Mouse (Mus musculus): ENCODE measurements around the gene Adipoq.

Adipoq gene

DNA sequence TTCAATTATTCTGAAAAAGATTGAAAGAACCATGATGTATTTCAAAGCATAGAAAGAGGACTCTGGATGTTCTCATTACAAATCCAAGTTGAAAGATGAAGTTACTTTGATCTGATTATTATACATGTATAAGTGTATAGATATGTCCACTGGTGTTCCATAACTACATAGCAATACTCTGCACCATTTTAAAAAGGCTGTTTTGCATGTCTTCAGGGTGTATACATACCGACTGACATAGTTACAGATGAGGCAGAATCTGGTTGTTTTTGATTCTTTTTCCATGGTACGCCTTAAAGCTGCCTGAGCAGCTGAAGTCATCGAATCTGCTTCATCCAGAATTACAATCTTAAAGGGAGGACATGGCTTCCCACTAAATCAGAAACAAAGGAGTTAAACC lies 30.9 kb upstream of the Adipoq start:
- no peak for DNase-seq

DNA sequence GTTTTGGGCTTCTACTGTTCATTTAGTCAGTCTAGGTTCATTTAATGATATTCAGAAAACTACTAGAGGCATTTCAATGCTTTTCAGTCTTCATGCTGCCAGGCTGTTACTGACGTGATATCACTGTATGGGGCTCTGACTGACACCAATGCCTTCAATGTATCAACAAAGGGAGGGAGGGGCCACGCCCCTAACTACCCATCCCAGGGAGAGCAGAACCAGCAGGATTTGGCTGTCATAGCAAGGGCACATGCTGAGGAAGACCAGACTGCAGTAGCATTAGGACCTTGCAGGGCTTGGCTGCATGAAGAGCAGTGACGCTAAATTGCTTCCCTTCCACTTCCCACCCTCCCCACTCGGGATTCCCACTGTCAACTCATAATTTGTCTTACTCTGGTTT lies 29.2 kb upstream of the Adipoq start:
- DNase-seq, result no peak

DNA sequence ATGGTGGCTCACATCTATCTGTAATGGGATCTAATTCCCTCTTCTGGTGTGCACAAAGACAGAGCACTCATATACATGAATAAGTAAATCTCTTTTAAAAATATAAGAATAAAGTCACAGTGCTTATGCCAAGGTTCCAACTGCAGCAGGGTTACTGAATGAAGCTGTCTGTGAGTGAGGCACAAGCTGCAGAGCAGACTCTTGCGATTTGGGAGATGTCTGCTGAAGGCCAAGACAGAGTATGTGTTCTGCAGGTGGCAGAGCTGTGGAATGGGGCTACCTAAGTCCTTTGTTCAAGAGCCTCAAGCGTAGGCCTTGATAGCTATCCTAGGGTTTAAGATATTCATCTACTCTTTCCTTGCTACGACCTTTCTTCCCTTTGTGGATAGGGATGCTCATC lies 23.9 kb upstream of the Adipoq start:
- no peak for DNase-seq

DNA sequence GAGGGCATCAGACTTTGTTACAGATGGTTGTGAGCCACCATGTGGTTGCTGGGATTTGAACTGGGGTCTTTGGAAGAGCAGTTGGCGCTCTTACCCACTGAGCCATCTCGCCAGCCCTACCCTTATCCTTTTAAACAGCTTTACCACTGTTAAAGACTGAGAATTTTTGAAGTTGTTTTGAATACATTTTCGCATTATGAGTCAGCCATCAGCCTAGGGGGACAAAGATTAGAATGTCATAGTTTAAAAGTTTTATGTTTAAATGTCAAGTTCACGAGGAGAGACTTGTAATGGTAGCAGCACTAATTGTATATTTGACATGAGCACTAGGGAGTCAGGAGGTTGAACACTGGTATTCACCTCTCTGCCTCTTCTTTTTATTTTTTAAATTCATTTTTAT lies 23.2 kb upstream of the Adipoq start:
- no peak for DNase-seq

DNA sequence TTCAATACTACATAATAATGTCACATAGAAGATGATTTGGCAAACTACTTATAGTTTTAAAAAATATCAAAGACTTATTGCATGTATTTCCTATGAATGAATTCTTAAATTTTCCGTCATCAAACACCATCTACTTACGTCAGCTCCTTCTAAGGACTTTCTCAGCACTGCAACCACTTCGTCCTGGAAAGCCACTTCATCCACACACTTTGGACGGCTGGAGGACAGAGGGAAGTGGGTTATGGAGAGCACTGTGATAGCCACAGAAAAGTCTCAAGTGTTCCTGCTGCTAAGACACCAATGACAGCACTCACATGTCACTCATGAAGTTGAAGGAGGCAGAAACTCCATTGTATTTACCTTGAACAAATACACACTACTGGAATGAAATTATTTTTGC lies 21.9 kb upstream of the Adipoq start:
- DNase-seq, result no peak

DNA sequence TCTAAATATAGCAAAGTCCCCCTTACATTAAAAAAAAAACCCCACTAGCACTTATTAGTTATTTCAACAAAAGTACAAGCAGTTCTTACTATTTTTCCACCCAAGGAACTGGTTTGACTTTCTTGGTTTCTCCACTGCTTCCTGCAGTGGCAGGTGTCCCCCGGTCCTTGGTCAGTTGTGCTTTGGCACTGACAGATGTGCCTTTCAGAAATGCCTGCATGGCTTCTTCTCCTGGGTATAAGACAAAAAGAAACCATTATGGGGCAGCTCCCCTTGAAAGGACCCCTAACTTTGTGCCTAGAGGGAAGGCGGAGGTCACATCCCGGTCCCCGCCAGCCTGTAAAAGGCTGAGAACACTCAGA lies 19.0 kb upstream of the Adipoq start:
- DNase-seq, result no peak

DNA sequence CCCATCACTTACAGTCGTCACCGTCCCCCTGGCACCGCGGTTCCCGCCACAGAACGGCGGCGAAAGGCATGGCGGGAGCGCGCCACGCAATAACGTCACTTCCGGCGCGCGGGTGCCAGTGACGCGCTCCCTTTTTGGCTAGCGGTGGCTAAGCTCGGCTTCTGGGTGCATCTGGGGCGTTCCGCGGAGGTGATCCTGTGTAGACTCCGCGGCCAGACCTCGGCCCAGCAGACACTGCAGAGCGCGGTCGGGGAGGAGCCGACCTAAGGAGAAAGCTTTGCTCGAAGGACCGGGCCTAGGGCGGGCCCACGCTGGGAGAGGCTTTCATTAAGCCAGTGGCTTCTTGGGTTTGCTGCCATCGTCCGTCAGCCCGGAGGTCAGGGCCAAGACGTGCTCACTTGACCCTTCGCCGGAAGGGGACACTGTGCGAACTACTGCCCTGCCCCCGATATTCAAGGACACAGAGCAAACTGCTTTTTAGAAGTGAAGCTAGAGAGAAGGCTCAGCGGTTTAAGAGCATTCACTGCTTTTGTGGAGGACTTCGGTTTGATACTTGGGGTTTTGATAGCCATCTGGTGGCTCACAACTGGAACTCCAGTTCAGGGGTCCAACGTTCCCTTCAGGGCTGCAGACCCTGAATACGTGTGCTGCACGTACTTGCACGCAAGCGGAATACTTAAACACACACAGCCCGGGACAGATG lies 18.5 kb upstream of the Adipoq start, which contains the start of gene Rfc4:
Rfc4 (minus strand) TSS at position 65 of the 703 bp plus-strand sequence.
- DNase-seq, result peak; percentile 92

DNA sequence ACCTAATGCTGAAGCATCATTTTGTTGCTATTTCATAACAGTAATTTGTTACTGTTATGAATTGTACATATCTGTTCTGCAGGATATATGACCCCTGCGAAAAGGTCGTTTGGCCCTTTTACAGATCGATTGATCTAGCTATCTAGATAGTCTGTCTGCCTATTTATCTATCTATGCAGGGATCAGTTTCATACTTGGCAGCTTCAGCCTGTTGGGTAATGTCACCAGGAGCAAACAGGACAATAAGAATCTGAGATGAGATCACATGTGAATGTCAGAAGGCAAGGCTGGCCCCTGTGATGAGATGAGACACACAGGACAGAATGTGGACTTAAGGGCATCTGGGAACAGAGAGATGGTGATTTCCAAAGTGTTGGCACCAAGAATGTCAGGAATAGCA lies 16.0 kb upstream of the Adipoq start:
- no peak for DNase-seq

DNA sequence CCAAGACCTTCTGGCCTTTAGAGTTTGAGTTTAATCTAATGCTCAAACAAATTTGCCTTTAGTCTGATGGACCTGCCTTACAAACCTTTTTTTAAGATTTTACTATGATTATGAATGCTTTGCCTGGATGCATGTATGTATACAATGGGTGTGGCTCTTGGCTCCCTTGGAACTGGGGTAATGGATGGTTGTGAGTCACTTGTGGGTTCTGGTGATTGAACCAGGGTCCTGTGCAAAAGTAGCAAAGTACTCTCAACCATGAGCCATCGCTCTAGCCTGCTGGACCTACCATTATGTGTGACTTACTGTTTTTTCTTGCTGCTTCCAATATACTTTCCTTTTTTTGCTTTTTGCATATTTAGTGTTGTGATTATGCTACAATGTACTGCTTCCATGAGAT lies 14.0 kb upstream of the Adipoq start:
- no peak for DNase-seq

DNA sequence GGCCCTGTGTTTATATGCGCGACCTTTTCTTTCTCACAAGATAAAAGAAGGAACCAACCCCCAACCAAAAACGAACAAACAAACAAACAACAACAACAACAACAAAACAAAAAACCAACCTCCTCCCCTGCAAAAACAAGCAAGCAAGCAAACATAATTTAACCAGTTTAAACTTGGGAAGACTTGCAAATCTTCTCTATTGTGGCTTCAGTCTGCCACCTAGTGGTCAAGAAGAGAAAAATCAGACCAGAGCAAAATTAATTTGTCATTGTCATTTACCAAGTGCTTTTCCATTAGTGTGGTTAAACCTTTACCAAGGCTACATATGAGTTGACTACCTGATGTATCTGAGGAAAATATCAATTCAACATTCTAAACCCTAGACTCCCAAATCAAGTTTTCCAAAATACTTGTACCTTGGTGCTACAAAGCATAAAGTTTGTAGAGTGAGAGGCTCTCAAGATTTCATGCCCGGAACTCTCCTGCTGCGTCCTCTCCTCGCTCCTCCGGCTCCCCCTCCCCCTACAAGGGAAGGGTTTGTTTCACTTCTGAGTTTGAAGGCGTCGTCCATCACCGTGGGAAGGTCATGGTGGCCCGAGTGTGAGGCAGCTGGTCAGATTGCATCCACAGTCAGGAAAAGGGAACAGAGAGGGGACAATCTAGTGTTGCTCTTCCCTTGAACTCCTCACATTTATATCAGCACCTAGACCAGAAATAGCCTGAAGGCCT lies 10.8 kb upstream of the Adipoq start:
- no peak for DNase-seq

DNA sequence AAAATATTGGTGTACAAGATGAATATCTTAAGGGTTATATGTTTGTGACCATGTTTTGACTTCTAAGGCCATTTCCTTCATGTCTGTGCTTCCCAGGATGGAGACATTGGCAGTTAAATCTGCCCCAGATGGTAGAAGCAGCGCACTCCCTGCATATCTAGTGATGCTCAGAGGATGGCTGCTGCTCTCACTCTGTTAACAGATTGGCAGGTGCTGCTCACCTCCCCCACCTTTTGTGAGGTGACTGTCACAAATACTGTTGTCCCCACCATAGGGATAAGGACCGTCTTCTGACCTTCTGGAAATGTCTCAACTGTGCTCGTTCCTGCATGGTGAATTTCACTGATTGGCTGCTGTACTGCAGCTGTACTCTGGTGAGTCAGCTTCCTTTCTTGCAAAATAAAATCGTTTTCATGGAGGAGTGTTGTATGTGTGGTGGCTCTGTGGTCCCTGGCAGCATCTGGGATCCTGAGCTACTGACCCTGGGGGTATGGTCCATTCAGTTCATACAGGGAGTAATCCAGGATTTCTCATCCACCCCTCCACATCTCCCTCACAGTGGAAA lies 9.8 kb upstream of the Adipoq start:
- DNase-seq, result no peak

DNA sequence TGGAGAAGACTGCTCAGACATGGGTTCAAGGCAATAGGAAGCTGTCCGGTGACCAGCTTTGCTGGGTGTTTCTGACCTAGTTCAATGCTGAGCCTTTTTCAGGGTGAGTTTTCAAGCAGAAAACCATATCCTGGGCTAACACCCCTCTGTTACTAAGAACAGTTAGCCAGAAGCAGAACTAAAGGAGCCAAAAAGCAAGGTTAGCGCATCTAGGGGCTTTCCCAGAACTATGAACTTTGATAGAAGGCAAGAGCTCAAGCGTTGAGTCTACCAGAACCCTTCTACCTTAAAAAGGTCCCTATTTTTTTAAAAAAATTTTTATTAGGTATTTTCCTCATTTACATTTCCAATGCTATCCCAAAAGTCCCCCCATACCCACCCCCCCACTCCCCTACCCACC lies 5.4 kb upstream of the Adipoq start:
- DNase-seq, result no peak

DNA sequence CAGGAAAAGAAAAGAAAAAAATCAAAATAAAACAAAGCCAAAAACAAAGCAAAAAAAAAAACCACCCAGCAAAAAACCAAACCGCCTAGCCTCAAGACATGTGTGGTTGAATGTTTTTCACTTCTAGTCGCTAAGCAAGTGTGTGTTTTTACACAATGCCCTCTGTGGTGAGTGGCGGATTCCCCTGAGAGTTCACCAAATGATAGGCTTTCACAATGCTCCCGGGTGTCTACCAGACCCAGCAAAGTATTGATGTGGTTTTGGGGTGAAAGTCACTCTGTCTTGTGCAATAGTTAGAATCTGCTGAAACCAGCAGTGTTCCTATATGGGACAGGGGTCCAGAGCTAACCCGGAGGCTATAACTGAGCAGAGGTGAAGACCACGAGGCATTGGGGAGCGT lies 2.0 kb upstream of the Adipoq start:
- DNase-seq, result no peak

DNA sequence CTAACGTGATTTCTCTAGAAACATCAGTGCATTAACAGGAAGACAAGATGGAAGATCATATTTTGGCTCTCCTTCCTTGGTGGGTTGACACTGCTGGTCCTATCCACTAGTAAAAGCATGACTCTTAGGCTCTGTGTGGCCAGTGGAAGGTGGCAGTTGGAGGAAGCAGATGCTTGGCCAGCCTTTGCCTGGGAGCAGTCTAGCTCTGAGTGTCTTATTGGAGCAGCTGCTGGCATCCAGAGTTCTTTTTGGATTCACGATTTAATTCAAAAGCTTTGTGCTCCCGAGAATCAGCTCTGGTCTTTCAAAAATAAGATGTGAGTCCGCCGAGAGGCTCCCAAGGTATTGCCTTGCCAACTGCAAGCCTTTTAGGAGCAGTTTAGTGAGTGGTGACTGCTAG lies 1.1 kb upstream of the Adipoq start:
- DNase-seq, result no peak

DNA sequence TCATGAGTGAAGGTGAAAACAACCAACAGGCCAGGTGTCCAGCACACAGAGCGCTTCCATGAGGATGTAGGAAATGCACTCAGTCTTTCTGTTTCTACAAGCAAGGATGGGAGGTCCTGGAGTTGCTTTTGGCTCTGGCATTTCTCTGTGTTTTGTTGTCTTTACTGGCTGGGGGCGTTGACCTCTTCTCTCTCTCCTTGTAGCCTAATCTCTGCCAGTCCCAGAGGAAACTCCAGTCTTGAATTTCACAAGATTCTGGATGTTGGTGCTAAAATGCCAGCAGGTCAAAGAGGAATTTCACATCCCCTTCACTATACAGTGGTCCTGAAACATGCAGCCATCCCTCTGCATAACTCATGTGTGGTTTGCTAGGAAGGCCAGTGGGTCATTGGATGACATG lies 2.6 kb downstream of the Adipoq start:
- DNase-seq, result no peak

DNA sequence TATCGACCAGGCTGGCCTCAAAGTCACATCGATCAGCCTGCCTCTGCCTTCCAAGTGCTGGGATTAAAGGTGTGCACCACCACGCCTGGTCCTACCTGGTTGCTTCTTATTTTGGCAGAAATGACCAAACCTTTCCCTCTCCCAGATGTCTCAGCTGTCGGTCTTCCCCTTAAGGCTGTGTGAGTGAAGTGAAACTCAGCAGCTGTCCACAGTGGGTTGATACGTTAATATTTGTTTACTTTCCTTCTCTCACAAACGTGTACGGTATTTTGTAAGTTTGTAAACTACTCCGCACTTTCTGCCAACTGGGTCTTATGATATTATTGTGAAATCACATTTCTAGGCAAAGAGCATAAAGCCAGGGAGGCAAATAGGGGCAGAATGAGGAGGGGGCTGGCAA lies 3.1 kb downstream of the Adipoq start:
- no peak for DNase-seq

DNA sequence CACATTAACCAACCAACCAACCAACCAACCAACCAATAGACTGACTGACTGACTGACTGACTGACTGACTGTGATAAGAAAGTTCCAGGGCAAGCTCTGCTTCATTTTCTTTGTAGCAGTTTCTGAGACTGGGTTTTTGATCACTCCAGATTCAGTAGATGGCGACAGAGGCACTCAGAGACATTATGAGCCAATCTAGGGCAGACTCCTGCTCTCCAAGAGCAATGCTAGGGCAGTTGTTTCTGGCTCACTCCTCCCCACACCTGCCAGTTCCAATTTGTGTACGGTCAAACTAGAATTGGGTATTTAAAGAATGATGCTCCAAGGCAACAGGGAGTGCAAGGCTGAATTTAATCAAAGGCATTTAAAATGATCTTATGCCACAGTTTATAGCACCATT lies 5.1 kb downstream of the Adipoq start:
- DNase-seq, result no peak

DNA sequence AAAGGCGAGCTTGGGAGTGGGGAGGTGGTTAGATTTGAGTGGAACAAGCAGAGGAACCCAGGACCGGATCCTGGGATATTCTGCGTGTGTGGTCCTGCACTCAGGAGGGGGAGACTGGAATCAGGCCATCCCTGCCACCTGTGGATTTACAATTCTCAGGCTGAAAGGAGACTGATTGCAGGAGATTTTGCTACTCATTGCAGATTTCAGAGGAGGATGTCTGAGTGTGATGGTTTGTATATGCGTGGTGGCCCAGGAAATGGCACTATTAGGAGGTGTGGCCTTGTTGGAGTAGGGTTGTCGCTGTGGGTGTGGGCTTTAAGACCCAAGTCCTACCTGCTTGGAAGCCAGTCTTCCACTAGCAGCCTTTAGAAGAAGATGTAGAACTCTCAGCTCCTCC lies 7.9 kb downstream of the Adipoq start:
- no peak for DNase-seq

DNA sequence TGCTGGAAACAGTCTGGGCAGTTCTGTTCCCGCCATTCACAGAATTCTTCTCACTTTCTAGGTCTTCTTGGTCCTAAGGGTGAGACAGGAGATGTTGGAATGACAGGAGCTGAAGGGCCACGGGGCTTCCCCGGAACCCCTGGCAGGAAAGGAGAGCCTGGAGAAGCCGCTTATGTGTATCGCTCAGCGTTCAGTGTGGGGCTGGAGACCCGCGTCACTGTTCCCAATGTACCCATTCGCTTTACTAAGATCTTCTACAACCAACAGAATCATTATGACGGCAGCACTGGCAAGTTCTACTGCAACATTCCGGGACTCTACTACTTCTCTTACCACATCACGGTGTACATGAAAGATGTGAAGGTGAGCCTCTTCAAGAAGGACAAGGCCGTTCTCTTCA lies 10.7 kb downstream of the Adipoq start:
- no peak for DNase-seq

DNA sequence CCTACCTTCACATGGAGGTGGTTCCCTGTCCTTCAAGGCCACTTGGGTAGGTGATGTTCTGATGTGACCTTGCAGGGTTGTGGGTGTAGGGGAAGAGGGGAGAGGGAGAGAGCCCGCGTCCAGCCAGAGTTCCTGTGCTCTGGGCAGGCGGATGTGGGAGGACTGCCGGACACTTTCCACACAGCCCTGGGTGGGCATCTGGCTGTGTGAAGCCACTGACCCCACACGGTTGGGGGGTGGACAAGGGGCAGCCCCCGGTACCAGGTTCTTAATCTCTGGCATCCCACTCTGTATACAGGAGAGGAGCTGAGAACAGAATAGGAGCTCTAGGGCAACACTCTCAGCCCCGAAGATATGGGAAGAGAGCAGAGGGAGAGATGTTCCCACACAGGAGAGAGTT lies 12.0 kb downstream of the Adipoq start:
- no peak for DNase-seq

DNA sequence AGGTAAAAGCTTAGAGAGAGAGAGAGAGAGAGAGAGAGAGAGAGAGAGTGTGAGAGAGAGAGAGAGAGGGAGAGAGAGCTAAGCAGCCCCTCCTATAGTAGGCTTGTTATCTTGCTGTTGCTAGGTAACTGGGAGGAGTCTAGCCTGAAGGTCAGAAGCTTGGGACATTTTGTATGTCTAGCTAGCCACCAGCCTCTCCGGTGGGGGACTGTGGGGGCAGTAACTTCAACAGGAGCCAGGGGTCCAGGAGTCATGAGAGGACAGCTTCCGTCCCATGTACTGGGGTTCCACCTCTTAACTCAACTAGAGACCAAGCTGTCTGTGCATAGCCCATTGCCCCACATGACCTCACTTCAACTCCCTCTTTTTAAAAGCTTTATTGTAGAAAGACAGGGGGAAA lies 12.6 kb downstream of the Adipoq start:
- DNase-seq, result no peak

DNA sequence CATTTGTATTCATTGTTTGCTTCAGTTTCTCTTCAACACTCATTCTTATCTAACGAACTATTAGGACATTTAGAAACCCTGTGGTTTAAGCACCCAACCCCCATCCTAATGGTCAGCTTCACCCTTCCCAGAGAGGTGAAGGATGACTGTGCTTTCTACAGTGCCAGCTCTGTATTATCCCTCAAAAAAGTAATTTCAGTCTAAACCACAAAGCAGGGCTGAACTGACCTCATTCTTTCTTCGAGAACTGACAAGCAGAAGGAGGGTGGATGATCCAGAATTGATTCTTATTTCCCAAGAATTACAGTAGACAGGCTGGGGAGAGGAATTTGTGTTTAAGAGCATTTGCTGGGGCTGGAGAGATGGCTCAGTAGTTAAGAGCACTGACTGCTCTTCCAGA lies 13.4 kb downstream of the Adipoq start:
- DNase-seq, result no peak

DNA sequence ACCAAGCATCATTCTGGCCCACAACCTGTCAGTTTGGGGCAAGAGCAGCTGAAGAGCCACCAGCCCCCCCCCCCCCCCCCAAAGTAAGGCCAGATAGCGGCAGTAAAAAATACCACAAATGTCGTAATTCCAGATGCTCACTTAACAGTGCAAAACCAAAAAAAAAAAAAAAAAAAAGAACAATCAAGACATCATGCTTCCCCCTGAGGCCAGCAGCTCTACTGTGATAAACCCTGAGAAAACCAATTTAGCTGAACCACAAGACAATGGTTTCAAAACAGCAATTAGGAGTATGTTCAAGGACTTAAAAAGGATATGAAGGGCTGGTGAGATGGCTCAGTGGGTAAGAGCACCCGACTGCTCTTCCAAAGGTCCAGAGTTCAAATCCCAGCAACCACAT lies 15.8 kb downstream of the Adipoq start:
- DNase-seq, result no peak

DNA sequence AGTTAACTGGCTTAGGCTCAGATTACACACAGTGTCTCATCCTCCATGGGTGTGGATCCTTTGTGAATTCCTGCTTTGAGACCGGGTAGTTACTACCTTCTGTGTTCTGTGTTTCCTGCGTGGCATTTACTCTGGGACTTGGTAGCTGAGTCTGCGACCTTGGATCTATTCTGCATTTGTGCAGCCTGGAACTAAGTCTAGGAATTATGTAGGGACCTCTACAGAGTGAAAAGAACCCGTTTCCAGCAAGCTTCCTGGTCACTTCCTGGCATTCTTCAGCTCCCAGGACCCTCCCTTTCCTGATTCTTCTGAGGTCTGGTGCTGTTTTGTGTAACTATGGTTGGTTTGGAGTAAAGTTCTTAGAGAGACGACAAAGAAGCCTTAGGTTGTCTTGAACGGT lies 18.1 kb downstream of the Adipoq start:
- DNase-seq, result no peak

DNA sequence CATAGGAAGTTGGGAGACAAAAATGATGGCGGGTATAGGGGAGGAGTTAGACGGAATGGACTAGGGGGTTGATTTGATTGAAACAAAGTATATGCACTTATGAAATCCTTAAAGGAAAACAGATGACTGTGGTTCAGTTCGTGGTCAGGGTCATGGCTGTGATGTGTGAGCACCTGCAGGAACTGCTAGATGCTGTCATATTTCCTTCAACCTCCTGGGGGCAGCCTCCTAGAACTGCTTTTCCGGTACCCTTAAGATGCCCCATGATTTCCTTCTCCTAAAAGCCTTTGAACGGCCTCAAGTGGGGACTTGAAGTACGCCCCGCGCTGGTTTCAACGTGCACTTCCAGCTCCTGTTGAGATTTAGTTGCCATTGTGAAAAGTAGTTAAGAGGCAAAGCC lies 19.1 kb downstream of the Adipoq start:
- DNase-seq, result no peak
